15 mouse cellular contexts compared by ENCODE assay signal in genomic region chr8:127371326-127371949, GRCm38 (mm10).
"Had no signal": no experiment of that assay in that cellular context is flagged by ENCODE, and none has a peak within 500 bp of the region (broad histone marks: within the 10 kb centered on the region; RNA-seq: fewer than 3 reads in every experiment).

No protein-coding gene starts in this region.

- DNase-seq: kidney, adult 9 months; kidney, postnatal 36 days; lung, embryonic 14.5 days; lung, postnatal 10 days; lung, postnatal 4 days; right cerebral cortex, postnatal 4 days; spleen, adult 18-20 months; thymus, adult 18-20 months; thymus, postnatal 14 days had no signal

- H3K36me3 ChIP-seq: liver, embryonic 15.5 days had no signal

- H3K4me2 ChIP-seq: liver, embryonic 11.5 days; liver, embryonic 15.5 days; lung, embryonic 14.5 days; midbrain, embryonic 12.5 days had no signal

- H3K27me3 ChIP-seq: liver, embryonic 15.5 days; midbrain, embryonic 12.5 days had no signal

- H3K27ac ChIP-seq: kidney, postnatal 0 days; limb, embryonic 10.5 days; liver, embryonic 15.5 days; midbrain, embryonic 12.5 days had no signal

- H3K9ac ChIP-seq: liver, embryonic 15.5 days; lung, embryonic 14.5 days; midbrain, embryonic 12.5 days had no signal

- H3K9me3 ChIP-seq: limb, embryonic 10.5 days; liver, embryonic 15.5 days; megakaryocyte, embryonic 14.5 days; midbrain, embryonic 12.5 days had no signal

- H3K4me3 ChIP-seq: limb, embryonic 10.5 days; liver, embryonic 15.5 days; megakaryocyte, embryonic 14.5 days; midbrain, embryonic 12.5 days had no signal

- H3K4me1 ChIP-seq: liver, embryonic 15.5 days; megakaryocyte, embryonic 14.5 days; midbrain, embryonic 12.5 days had no signal
